Mouse (Mus musculus) heart, adult 2 months (tissue): ENCODE data around the gene Prcd.
A peak's percentile ranks its signal among the peaks of the same experiment; 100 is the strongest.

Experiments
- CTCF ChIP-seq: fragments of 200-600 bp; IDR thresholded peaks from 2 replicates; pipeline ENCODE4 v1.8.1; 2022; ENCODE audit warnings: antibody characterized with exemption, mild to moderate bottlenecking, moderate library complexity
- EP300 ChIP-seq: fragments of 200-500 bp; IDR thresholded peaks from 2 replicates; pipeline ENCODE4 v1.6.1; 2011; ENCODE audit warnings: low read depth, low read length, control low read depth; ENCODE audit not compliant: insufficient read depth
- POLR2A ChIP-seq: fragments of 200-500 bp; IDR thresholded peaks from 2 replicates; pipeline ENCODE4 v1.6.1; 2011; ENCODE audit warnings: mild to moderate bottlenecking, low read depth, low read length, control low read depth; ENCODE audit not compliant: insufficient read depth

DNA sequence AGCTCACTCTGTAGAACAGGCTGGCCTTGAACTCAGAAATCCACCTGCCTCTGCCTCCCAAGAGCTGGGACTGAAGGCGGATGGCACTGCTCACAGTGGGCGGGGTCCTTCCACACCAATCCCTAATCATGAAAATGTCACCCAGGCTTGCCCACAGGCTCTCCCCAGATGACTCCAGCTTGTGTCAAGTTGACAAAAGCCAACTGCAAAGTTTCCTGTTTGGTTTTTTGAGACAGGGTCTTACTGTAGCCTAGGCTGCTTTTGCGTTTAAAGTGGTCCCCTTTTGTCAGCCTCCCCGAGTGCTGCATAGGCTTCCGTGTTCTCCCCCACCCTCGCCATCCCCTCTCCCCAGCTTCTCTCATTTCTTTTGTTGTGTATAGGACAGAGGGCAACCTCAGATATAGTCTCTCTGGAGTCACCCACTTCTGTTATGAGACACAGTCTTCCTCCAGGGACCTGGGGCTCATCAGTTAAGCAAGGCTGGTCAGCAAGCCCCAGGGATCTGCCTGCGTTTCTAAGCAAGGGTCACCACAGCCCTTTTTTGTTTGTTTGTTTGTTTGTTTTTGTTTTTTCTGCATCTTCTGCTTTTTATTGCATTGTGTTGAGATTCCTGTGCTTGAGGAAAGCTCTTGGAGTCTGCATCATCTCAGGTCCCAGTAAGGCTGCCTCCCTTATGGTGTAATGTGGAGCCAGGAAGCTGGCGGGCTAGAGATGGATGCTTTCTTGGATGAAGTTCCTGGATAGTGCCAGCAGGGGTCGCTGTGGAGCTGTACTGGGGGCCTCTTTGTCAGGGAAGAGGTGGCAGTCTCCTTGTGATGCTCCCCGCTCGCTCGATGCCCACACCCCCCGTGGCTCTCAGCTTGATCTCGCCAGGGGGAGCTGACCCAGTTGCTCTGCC lies 10.4 kb upstream of the Prcd start:
- no peak for TF ChIP-seq POLR2A
- TF ChIP-seq CTCF: peak; percentile 96
- peak; percentile 72; the same call in 1 of the 2 replicates for TF ChIP-seq EP300
